Mouse (Mus musculus) bone marrow macrophage, adult 2 months (primary cell): Measurements from ENCODE around the gene Ndufb5.

Source experiments
- CTCF ChIP-seq: IDR thresholded peaks from 2 replicates; pipeline ENCODE4 v1.5.1; 2012; ENCODE audit warnings: low read depth, mild to moderate bottlenecking, low read length, moderate library complexity
- POLR2A ChIP-seq: IDR thresholded peaks from 2 replicates; pipeline ENCODE4 v1.6.1; 2012; ENCODE audit warnings: mild to moderate bottlenecking, low read depth, low read length, borderline replicate concordance

DNA sequence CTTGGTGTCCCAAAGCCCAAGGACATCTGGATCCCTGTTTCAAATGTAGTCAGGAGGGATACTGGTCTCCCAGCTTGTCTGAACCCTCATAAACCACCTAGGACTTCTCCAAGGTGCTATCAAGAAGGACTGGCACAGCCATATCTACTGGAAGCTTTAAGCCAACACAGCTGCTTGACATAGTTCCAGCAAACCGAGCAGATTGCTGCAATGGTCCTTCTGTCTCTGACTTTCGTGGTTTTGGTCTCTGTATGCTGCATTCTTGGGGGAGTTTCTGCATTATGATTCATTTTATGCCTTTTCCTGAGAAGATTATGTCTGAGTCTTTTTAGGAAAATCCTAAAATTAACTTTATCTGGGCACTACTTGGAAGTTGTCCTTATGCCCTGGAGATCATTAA, 34.0 kb downstream of the Ndufb5 start:
- no peak for TF ChIP-seq CTCF
- no peak for TF ChIP-seq POLR2A
